Mouse (Mus musculus) right cerebral cortex, postnatal 25 days (tissue): Measurements from ENCODE around the gene Ccl9.

Source experiments
- DNase-seq: peaks from one replicate; pipeline ENCODE4 v3.0.0; 2022

Ccl9 gene

DNA sequence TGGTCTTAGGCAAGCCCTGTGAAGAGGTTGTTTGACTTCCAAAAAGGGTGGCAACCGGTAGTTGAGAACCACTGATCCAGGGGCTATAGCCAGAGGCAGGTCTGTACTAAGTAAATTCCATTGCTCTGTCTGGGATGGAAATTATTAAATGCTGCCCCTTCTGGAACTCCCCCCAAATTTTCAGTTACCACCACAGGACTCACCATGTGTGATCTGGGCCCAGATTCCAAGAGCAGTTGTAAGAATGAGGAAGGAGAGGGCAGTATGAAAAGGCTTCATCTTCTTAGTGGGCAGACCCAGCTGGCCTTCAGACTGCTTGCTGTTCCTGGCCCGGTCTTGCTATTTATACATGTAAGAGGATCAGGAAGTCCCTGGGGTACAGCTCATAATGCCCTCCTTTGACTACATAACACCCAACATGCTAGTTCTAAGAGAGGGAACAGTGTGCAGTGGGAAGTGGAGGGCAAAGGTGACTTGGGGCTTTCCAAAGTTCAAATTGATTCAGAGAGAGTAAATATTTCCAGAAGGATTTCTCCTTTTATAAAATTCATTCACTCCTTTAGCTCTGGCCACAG lies at the start of gene Ccl9:
Ccl9 (minus strand) TSS at position 451 of the 575 bp plus-strand sequence.
- no peak for DNase-seq

DNA sequence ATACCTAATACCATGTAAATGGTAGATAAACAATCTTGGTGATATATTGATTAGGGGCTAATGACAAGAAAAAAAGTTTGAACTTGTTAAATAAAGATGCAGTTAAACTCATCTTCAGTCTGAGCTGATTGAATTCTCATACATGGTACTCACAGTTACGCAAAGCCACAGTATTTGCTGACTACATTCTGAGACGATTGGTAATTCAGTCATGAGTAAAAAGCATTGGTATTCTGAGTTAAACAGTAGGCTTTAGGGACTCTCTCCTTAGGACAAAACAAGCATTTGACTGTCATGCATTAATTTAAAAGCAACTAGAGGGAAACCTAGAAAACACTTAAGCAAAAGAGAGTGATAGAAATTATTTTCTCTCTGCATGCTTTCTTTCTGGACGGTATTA lies 45.1 kb upstream of the Ccl9 start:
- DNase-seq, result no peak

GRCm38 (mm10) chr11:83619037-83619436 lies 40.6 kb upstream of the Ccl9 start:
- no peak for DNase-seq

DNA sequence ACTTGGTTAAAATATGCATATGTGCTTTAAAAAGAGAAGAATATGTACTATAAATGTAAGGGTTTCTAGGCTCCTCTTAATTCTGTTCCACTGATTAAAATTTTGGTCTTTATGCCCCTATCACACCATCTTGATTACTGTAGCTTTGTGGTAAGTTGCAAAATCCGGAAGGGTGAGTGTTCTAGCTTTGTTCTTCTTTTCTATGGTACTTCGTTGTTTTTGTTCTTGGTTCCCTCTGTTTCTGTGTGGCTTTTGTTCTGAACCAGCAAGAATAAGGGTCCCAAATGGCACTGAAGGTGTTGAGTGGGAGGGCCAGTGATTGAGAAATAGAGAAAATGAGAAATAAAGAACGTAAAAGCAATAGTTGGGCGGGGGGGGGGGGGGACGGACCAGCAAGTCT lies 39.8 kb upstream of the Ccl9 start:
- DNase-seq, result no peak

DNA sequence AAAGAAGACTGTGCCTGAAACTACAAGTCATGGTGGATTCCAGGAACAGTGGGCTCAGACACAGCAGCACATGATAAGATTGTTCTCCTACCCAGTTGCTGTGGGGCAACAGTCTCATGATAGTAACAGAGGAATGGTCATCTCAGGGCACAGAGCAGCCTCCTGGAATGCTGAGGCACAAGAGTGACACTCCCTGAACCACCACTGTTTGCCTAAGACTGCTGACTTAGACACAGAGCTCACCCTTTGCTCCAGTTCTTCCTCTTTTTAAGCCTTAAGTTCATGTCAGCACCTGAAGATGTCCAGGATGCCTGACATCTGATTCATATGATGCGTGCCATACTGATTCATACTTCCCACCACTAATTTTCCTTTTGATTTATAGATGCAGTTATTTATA lies 38.1 kb upstream of the Ccl9 start:
- DNase-seq, result no peak

- DNase-seq, result no peak
Measured at GRCm38 (mm10) chr11:83610900-83611299, 32.5 kb upstream of the Ccl9 start.

GRCm38 (mm10) chr11:83606396-83606795 lies 28.0 kb upstream of the Ccl9 start:
- no peak for DNase-seq

DNA sequence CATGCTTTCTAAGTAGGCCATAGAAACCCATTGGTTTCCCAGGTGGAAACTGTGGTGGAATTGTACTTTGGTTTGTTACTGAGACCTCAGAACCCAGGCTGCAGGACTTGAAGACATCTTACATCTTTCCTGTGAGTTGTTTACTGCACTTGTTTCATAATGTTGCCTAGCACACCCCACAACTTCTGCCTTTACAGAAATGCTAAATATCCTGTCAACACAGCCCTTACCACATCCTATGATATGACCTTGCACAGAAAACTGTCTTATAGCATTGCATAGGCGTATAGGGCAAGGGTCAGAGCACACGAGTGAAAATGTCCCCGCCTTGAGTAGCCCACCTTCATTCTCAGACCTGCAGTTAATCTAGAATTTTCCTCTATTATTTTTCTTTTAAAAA lies 27.1 kb upstream of the Ccl9 start:
- DNase-seq, result no peak

GRCm38 (mm10) chr11:83604698-83605097 lies 26.3 kb upstream of the Ccl9 start:
- DNase-seq, result no peak

GRCm38 (mm10) chr11:83603399-83603798 lies 25.0 kb upstream of the Ccl9 start:
- DNase-seq, result no peak

DNA sequence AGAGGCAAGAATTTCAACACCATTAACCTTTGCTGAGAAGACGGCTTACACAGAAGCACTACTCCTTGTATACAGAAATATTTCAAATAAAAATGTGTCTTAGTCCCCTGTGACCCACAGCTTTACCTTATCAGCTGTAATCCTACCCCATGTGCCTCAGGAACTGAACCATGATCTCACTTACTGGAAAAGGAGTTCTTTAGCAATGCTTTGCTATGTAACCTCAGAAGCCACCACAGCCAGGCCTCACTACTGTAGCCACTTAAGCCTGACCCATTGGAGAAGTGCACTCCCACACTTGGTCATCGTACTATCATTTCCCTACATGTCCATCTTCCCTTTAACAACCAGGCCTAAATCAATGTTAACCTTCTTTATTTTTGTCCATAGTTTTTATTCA lies 22.1 kb upstream of the Ccl9 start:
- DNase-seq, result no peak

DNA sequence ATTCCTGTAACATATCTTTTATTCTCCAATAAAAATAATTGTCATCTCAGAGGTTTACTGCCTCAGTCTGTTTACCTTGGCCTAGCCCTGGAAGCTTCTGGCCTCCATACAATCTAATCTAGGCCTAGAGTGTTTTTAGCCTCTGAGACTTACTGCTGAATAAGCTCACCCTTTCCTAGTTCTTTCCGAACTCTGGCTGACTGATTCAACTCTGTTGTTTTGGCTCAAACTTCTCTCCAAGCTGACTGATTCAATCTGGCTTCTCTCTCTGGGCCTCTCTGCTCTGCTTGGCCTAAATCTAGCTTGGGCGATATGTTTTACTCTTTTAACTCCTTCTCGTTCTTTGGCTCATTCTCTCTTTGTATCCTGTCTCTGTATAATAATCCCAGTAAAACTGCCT lies 20.6 kb upstream of the Ccl9 start:
- no peak for DNase-seq

- DNase-seq, result no peak
Measured at GRCm38 (mm10) chr11:83598207-83598837, 19.9 kb upstream of the Ccl9 start.

- no peak for DNase-seq
Measured at GRCm38 (mm10) chr11:83597796-83598195, 19.4 kb upstream of the Ccl9 start.

- DNase-seq, result no peak
Measured at GRCm38 (mm10) chr11:83595669-83596455, 17.4 kb upstream of the Ccl9 start.

DNA sequence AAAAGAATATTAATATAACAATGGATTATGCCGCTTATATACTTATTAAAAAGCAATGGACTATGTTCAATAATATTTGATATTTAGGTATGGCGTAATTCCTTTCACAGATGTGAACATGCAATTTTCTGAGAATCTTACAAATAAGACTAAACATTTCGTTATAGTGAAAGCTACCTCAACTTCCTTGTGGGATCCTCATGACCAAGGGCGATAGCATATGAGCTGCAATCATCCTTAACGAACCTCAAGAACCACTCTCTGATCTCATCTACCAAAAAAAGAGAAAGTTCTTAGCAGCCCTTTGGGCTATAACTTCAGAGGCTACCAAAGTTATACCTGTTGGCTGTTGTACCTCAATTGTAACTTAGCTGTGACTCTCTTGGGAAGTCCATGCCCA lies 15.0 kb upstream of the Ccl9 start:
- DNase-seq, result no peak

DNA sequence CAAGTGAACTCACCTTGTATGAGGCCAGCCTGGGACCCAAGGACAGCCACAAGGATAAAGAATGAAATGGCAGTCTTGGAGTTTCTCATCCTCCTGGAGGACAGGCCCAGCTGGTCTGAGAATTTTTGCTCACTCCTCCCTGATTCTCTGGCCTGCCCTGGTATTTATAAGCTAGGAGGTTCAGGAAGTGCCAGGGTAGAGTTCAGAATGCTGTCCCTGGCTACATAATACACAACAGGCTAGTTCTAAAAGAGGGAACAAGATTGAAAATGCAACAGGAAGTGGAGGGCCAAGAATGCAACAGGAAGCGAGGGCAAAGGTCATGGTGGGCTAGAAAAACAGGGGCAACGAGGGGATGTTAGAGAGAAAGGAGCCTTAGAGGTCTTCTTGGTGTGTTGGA lies 14.4 kb upstream of the Ccl9 start, which contains the start of gene Ccl6:
Ccl6 (minus strand) TSS at position 235 of the 400 bp plus-strand sequence.
- DNase-seq, result no peak

DNA sequence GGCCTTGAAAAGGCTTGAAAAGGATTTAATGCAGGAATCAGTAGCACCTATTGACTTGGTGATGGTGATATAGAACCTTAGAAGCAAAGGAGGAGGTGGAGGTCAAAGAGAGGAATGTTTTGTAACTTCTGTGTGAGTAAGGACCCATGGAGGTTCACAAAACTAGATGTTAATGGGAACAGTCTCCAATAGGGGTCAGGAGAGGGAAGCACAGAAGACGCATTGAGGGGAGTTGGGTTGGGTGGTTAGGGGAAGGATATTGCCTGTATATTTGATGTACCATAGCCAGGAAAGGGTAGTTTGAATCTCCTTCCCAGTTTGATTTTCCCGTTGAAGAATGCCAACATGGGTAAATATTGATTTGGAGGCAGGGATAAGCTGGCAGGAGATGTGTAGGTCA lies 5.8 kb upstream of the Ccl9 start:
- DNase-seq, result no peak

- DNase-seq, result no peak
Measured at GRCm38 (mm10) chr11:83583450-83583754, 5.0 kb upstream of the Ccl9 start.

- DNase-seq, result no peak
Measured at GRCm38 (mm10) chr11:83582626-83583449, 4.4 kb upstream of the Ccl9 start.

DNA sequence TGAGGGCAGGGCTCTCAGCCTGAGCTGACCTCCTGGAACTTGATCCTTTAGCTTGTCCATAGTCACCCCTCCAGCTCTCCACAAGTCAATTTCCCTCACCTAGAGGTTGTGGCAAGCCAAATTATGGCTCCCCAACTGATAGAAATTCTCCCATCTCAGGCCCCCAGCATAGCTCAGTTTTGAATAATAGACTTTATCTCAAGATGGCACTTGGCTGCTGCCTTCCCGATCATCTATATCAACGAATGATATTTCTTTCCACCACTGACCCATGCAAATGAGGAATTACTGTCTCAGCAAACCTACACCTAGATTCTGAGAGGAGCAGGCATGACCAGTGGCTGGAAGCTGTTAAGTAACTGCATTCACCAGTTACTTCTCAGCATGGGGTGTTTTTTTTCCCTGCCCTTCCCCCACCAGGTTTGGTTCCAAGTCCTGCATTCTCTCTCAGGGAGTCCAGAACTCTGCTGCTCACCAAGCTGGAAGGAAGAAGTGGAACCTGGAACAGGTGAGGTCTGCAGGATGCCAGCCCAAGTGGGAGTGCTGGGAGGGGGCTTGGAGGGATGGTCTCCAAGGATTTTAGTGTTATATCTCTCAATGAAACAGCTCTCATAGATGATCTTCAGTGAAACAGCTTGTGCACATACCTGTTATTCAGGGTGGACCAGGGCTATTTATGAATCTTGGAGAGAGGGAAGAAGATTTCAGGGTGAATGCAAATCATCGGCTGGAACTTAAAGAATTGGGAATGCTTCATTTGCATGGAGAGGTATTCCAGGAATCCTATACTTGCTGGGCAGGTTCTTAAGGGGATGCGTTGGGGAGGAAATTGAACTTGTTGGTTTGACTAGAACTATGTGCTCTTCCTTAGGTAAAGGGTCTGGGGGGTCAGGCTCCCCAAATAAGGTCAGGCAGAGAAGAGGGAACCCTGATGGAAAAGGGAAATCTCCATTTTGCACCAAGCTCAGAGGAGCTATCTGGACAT lies 3.5 kb upstream of the Ccl9 start:
- no peak for DNase-seq

DNA sequence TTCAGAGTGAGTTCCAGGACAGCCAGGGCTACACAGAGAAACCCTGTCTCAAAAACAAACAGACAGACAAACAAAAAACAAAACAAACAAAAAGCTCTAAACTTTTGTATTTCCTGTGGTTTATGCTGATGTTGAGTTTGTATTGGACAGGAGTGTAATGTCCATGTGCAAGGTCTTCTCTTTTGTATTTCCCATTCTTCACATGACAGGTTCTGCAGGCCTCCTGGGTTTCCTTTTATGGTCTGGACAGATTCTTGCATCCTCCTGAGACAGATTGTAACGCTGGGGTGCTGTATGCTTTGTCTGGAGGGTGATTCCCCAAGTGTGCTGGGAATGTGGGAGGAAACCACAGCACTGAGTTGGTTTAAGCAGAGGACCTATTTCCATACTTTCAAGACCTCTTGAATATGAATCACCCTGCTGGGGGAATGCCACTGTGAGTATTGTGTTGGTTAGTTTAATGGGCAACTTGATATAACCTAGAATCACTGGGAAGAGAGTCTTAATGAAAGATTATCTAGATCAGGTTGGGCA lies 2.3 kb upstream of the Ccl9 start:
- DNase-seq, result no peak
